Comparison of ENCODE assay signal across 22 mouse cellular contexts in the genomic region with DNA sequence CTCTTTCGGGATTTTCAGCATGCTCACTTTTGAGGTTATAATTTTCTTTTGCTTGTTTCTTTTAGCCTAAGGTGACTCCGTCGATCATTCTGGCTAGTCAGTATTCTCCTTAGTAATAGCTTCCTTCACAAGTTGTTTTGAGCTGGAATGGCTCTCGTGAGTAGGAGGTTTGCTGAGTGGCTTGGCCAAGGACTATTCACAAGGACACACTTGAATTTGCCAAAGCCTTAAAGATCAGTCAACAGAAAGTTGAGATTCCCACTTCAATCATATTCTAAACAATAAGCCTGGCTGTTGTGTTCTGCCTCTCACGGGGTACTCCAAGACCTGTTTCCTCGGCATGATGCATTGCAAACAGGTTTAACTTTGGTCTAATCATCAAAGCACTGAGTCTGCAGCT.
DNase-seq lines count a peak whose midpoint lies in the region; ATAC-seq and TF ChIP-seq lines count a peak whose summit lies in the region.
"Had no signal": no experiment of that assay in that cellular context is flagged by ENCODE, and none has a peak within 500 bp of the region (broad histone marks: within the 10 kb centered on the region; RNA-seq: fewer than 3 reads in every experiment).

No protein-coding gene starts in this region.

- DNase-seq in lung, postnatal 0 days (ENCODE audit: low spot score): peak; percentile 60
- no peak for DNase-seq in lung, postnatal 4 days
- no peak for DNase-seq in midbrain, postnatal 0 days (ENCODE audit: low spot score)
- DNase-seq in testis, postnatal 10 days (ENCODE audit: low spot score): no peak
- DNase-seq: adrenal gland, adult 2 months; adrenal gland, postnatal 10 days; adrenal gland, postnatal 25 days; cerebellum, adult 11 months; cerebellum, adult 18-20 months; cerebellum, adult 8-10 months; cerebellum, adult 9-11 months; cerebellum, postnatal 14 days; cerebellum, postnatal 36 days; embryo, embryonic 11 days had no signal

- H3K4me3 ChIP-seq in lung, postnatal 0 days (ENCODE audit: low read depth, low read length): no peak overlapping the region
- no peak overlapping the region for H3K4me3 ChIP-seq in midbrain, embryonic 16.5 days (ENCODE audit: low read depth, low read length)
- H3K4me3 ChIP-seq in midbrain, postnatal 0 days (ENCODE audit: low read depth, low read length): no peak overlapping the region
- H3K4me3 ChIP-seq in testis, adult 2 months (ENCODE audit: control insufficient read depth, low read depth, low read length): no peak overlapping the region
- H3K4me3 ChIP-seq: embryonic facial prominence, embryonic 13.5 days; embryonic facial prominence, embryonic 15.5 days; erythroblast, embryonic 14.5 days; forebrain, embryonic 10.5 days; forebrain, embryonic 12.5 days had no signal

- H3K27me3 ChIP-seq in lung, postnatal 0 days (replicated peaks; ENCODE audit: insufficient read depth, low read length): no peaks in the 10 kb centered on the region
- no peaks in the 10 kb centered on the region for H3K27me3 ChIP-seq in midbrain, embryonic 16.5 days (ENCODE audit: control insufficient read depth, insufficient read depth, low read depth, low read length)
- no peaks in the 10 kb centered on the region for H3K27me3 ChIP-seq in midbrain, postnatal 0 days (ENCODE audit: insufficient read depth, low read length)
- no peaks in the 10 kb centered on the region for H3K27me3 ChIP-seq in testis, adult 2 months (ENCODE audit: control insufficient read depth, insufficient read depth, low read length)
- H3K27me3 ChIP-seq: embryonic facial prominence, embryonic 13.5 days; embryonic facial prominence, embryonic 15.5 days; forebrain, embryonic 12.5 days had no signal

- no peak for TF ChIP-seq CTCF in lung, postnatal 0 days (IDR thresholded peaks at IDR 0.05)
- no peak for TF ChIP-seq CTCF in midbrain, postnatal 0 days (IDR thresholded peaks at IDR 0.05)
- TF ChIP-seq CTCF in testis, adult 2 months (IDR thresholded peaks at IDR 0.05; ENCODE audit: control insufficient read depth, insufficient read depth, insufficient replicate concordance, low read depth, low read length): no peak

- 63% methylated on average over 6 of the region's 6 CpGs for WGBS in lung, postnatal 0 days
- 62% methylated on average over 6 of the region's 6 CpGs for WGBS in midbrain, embryonic 16.5 days
- WGBS in midbrain, postnatal 0 days: 62% methylated on average over 6 of the region's 6 CpGs

- no peak overlapping the region for H3K4me2 ChIP-seq in lung, postnatal 0 days (replicated peaks; ENCODE audit: low read depth, low read length)
- H3K4me2 ChIP-seq in midbrain, embryonic 16.5 days (ENCODE audit: low read length): no peak overlapping the region
- H3K4me2 ChIP-seq in midbrain, postnatal 0 days (ENCODE audit: low read depth, low read length, poor library complexity, severe bottlenecking): no peak overlapping the region
- H3K4me2 ChIP-seq: embryonic facial prominence, embryonic 13.5 days; embryonic facial prominence, embryonic 15.5 days; forebrain, embryonic 12.5 days had no signal

- TF ChIP-seq POLR2A in testis, adult 2 months (IDR thresholded peaks at IDR 0.05; ENCODE audit: control insufficient read depth, low read depth, low read length): no peak

- H3K27ac ChIP-seq in lung, postnatal 0 days (ENCODE audit: low read length): no peak overlapping the region
- H3K27ac ChIP-seq in midbrain, embryonic 16.5 days (ENCODE audit: low read length): peak overlapping the region; percentile 50
- H3K27ac ChIP-seq in midbrain, postnatal 0 days (ENCODE audit: low read depth, low read length): no peak overlapping the region
- 0 out of 2 replicates have a peak overlapping the region, but pooled peaks have one; percentile 15 for H3K27ac ChIP-seq in testis, adult 2 months (ENCODE audit: control insufficient read depth, insufficient read depth, low read depth, low read length)
- H3K27ac ChIP-seq: embryonic facial prominence, embryonic 13.5 days; embryonic facial prominence, embryonic 15.5 days; forebrain, embryonic 10.5 days; forebrain, embryonic 12.5 days had no signal

- no peak for TF ChIP-seq EP300 in lung, postnatal 0 days (IDR thresholded peaks at IDR 0.05)

- ATAC-seq in lung, postnatal 0 days: peak; percentile 54
- ATAC-seq in midbrain, embryonic 16.5 days: no peak
- no peak for ATAC-seq in midbrain, postnatal 0 days (ENCODE audit: low FRiP score)
- ATAC-seq: forebrain, embryonic 14.5 days had no signal

- H3K9me3 ChIP-seq in lung, postnatal 0 days (ENCODE audit: low read length): no peaks in the 10 kb centered on the region
- H3K9me3 ChIP-seq in midbrain, embryonic 16.5 days (replicated peaks; ENCODE audit: control insufficient read depth, low read length, poor library complexity, severe bottlenecking): no peaks in the 10 kb centered on the region
- no peaks in the 10 kb centered on the region for H3K9me3 ChIP-seq in midbrain, postnatal 0 days (ENCODE audit: low read length)
- H3K9me3 ChIP-seq: embryonic facial prominence, embryonic 13.5 days; embryonic facial prominence, embryonic 15.5 days; forebrain, embryonic 10.5 days; forebrain, embryonic 12.5 days had no signal

- no peaks in the 10 kb centered on the region for H3K4me1 ChIP-seq in lung, postnatal 0 days (ENCODE audit: insufficient read depth, low read depth, low read length)
- H3K4me1 ChIP-seq in midbrain, embryonic 16.5 days (ENCODE audit: control insufficient read depth, insufficient read depth, low read length): peaks cover 39% of the 10 kb centered on the region
- H3K4me1 ChIP-seq in midbrain, postnatal 0 days (ENCODE audit: insufficient read depth, low read length): peaks cover 12% of the 10 kb centered on the region; the same call in 1 of the 2 replicates
- no peaks in the 10 kb centered on the region for H3K4me1 ChIP-seq in testis, adult 2 months (ENCODE audit: control insufficient read depth, insufficient read depth, low read length)

- no peak overlapping the region for H3K9ac ChIP-seq in lung, postnatal 0 days (replicated peaks; ENCODE audit: low read depth)
- H3K9ac ChIP-seq in midbrain, embryonic 16.5 days (ENCODE audit: low read depth, low read length): no peak overlapping the region
- no peak overlapping the region for H3K9ac ChIP-seq in midbrain, postnatal 0 days (replicated peaks; ENCODE audit: low read length, poor library complexity, severe bottlenecking)
- H3K9ac ChIP-seq: embryonic facial prominence, embryonic 13.5 days; embryonic facial prominence, embryonic 15.5 days; forebrain, embryonic 12.5 days had no signal

- no peaks in the 10 kb centered on the region for H3K36me3 ChIP-seq in lung, postnatal 0 days (ENCODE audit: insufficient read depth, low read length)
- no peaks in the 10 kb centered on the region for H3K36me3 ChIP-seq in midbrain, embryonic 16.5 days (ENCODE audit: control insufficient read depth, insufficient read depth, low read length)
- H3K36me3 ChIP-seq in midbrain, postnatal 0 days (ENCODE audit: insufficient read depth, low read length): no peaks in the 10 kb centered on the region
- H3K36me3 ChIP-seq in testis, adult 2 months (ENCODE audit: control insufficient read depth, insufficient read depth, low read length): no peaks in the 10 kb centered on the region
- H3K36me3 ChIP-seq: embryonic facial prominence, embryonic 13.5 days; embryonic facial prominence, embryonic 15.5 days; forebrain, embryonic 12.5 days had no signal

Comparison
In these comparisons a context has a peak if more than half of its experiments do, and no peak if none do; other contexts are left out.
1. H3K27ac ChIP-seq: peak in midbrain, embryonic 16.5 days (single experiment) and testis, adult 2 months (single experiment); none in lung, postnatal 0 days (single experiment) and midbrain, postnatal 0 days (single experiment).